Mouse (Mus musculus): ENCODE measurements around the gene Slc5a5.

- TF ChIP-seq POLR2A (IDR thresholded peaks at IDR 0.05; ENCODE audit: control insufficient read depth, low read depth, low read length) (no peak), CTCF (IDR thresholded peaks at IDR 0.05; ENCODE audit: control insufficient read depth, insufficient read depth, insufficient replicate concordance, low read depth, low read length) (no peak)
These were observed 42.3 kb downstream of the Slc5a5 start for GRCm38 (mm10) chr8:70850132-70850845.
